Mouse (Mus musculus) heart, postnatal 0 days (tissue): ENCODE data around the gene Cpm.

Experiments used
- CTCF ChIP-seq: IDR thresholded peaks from 2 replicates; pipeline ENCODE4 v1.5.1; 2016; ENCODE audit warnings: antibody characterized with exemption, control low read depth, low read depth
- EP300 ChIP-seq: IDR thresholded peaks from 2 replicates; pipeline ENCODE4 v1.6.1; 2016; ENCODE audit warnings: antibody characterized with exemption, low read depth

DNA sequence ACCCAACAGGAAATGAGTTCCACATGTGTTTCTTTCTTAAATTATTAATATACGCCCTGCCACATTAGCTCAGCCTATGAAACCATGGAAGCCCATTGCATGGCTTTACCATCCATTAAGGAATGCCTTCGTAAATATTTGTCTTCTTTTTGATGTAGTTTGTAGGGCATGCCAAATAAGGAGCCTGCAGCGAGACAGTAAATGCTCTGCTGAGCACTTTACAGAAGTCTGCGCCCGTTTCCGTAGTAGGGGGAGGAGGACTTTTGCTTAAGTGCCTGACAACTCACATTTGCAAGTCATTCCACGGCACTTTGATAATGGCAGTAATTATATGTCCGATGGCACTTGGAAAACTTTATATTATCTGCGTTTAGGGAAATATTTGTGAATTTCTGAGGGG, 37.5 kb upstream of the Cpm start:
- no peak for TF ChIP-seq CTCF
- TF ChIP-seq EP300 = no peak
